Mouse (Mus musculus) lung, embryonic 15.5 days (tissue): Measurements from ENCODE around the gene Nell1. TPM values are rescaled to one million over a fixed set of nuclear protein-coding genes. Genes with fewer than 3 reads are reported as not detected.

Experiments used
- polyA plus RNA-seq: library from polyadenylated mRNA; unstranded; fragments of >200 nt; fragmentation: Nextera tagmentation; extraction: Ambion mirVana; gene quantifications from 2 replicates; pipeline ENCODE4 v1.2.1, GENCODE M21; 2015

Gene Nell1
- polyA plus RNA-seq, 1 experiment from 2014 or later: 3.5 TPM

Other genes starting within 250 kb of the Nell1 start
- 16.0 and 18.6 TPM in 2 replicates for gene Htatip2, start 215.7 kb upstream of the Nell1 start, polyA plus RNA-seq
- 55.1 and 55.6 TPM in 2 replicates for gene Prmt3, start 196.5 kb upstream of the Nell1 start, polyA plus RNA-seq
- gene Slc6a5, start 64.7 kb upstream of the Nell1 start, polyA plus RNA-seq: 0.02 and 0.10 TPM in 2 replicates